Mouse (Mus musculus) B cell, adult 62 days (primary cell): Measurements from ENCODE around the gene Snx10. TPM values are rescaled to one million over a fixed set of nuclear protein-coding genes. Genes with fewer than 3 reads are reported as not detected.

Experiments
- total RNA-seq: library from RNA; stranded (reverse); gene quantifications from 4 replicates; pipeline ENCODE4 v1.2.4, GENCODE M21; 2023

The Snx10 gene
- 10.1 to 13.5 TPM (median 10.5 TPM) in 4 replicates for total RNA-seq

DNA sequence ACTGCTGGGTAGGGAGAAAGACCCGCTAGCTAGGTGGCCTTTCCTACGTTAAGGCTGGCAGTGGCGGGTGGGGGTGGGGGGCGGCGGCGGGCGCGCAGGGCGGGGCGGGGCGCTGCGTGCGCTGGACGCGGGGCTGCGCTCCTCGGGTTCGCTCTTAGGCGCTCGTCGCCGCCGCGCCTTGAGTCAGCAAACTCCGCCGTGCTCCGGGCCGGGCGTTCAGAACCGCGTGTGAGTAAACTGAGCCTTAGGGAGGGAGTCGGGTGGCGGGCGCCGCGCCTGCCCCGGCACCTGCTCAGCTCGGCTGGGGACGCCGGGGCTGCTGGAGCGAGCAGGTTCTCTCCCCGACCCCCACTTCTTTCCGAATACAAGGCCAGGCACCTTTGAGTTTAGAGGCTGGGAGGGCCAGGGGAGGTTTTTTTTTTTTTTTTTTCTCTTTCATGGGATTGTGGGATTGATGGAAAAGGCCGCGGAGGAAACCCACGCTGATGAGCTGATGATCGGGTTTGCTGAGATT, at the start of gene Snx10:
Gene Snx10 (plus strand): TSS at position 95 of the 514 bp plus-strand sequence.

Other genes with a start within 250 kb of the Snx10 start
- not detected in 4 replicates for gene Nfe2l3, start 91.2 kb upstream of the Snx10 start, total RNA-seq
- 953 to 993 TPM (median 967 TPM) in 4 replicates for gene Hnrnpa2b1, start 54.0 kb upstream of the Snx10 start, total RNA-seq
- 67.0 to 83.3 TPM (median 73.3 TPM) in 4 replicates for gene Cbx3, start 53.5 kb upstream of the Snx10 start, total RNA-seq